Mouse (Mus musculus) urinary bladder, adult 18-20 months (tissue): ENCODE data around the gene St3gal3.
A peak's percentile ranks its signal among the peaks of the same experiment; 100 is the strongest.

Experiments
- DNase-seq, 2 experiments: peaks; one replicate each; pipeline ENCODE4 v3.0.0; 2022; ENCODE audit warnings: low spot score in 2 of 2, mixed read lengths in 2 of 2

Gene St3gal3

GRCm38 (mm10) chr4:117898111-117898510, 236.6 kb downstream of the St3gal3 start:
- DNase-seq, result no peak

- no peak for DNase-seq
Measured at GRCm38 (mm10) chr4:117896031-117896430, 238.7 kb downstream of the St3gal3 start.

- DNase-seq, result no peak
Measured at GRCm38 (mm10) chr4:117895339-117895738, 239.4 kb downstream of the St3gal3 start.

GRCm38 (mm10) chr4:117894601-117895000, 240.1 kb downstream of the St3gal3 start:
- no peak for DNase-seq

GRCm38 (mm10) chr4:117893376-117893775, 241.3 kb downstream of the St3gal3 start:
- DNase-seq, result peak in 1 of 2 experiments; percentile 30

GRCm38 (mm10) chr4:117891738-117892161, 243.0 kb downstream of the St3gal3 start, which contains the start of gene Dph2:
TSS of gene Dph2 (minus strand) at chr4:117892032.
- DNase-seq, result peak; percentile 64 to 65

GRCm38 (mm10) chr4:117890750-117891149, 244.0 kb downstream of the St3gal3 start:
- DNase-seq, result no peak

- no peak for DNase-seq
Measured at GRCm38 (mm10) chr4:117890031-117890430, 244.7 kb downstream of the St3gal3 start.

GRCm38 (mm10) chr4:117889471-117889870, 245.2 kb downstream of the St3gal3 start:
- no peak for DNase-seq

- no peak for DNase-seq
Measured at GRCm38 (mm10) chr4:117887920-117888319, 246.8 kb downstream of the St3gal3 start.

- DNase-seq, result peak; percentile 92 to 95
Measured at GRCm38 (mm10) chr4:117887133-117887532, 247.6 kb downstream of the St3gal3 start, which contains the start of gene Atp6v0b. TSS of gene Atp6v0b (minus strand) at chr4:117887333.

GRCm38 (mm10) chr4:117886644-117887043, 248.1 kb downstream of the St3gal3 start:
- no peak for DNase-seq

GRCm38 (mm10) chr4:117885994-117886393, 248.7 kb downstream of the St3gal3 start:
- no peak for DNase-seq

- no peak for DNase-seq
Measured at GRCm38 (mm10) chr4:117885093-117885492, 249.6 kb downstream of the St3gal3 start.

- DNase-seq, result no peak
Measured at GRCm38 (mm10) chr4:117884146-117884545, 250.6 kb downstream of the St3gal3 start.

- DNase-seq, result no peak
Measured at GRCm38 (mm10) chr4:117882701-117883691, 251.7 kb downstream of the St3gal3 start, which contains the start of gene B4galt2. TSS of gene B4galt2 (minus strand) at chr4:117883487.
